Mouse (Mus musculus): ENCODE measurements around the gene Kcnq5.
"Not testable (repeated sequence)": the region's sequence is repeated elsewhere in the genome, so short reads cannot be mapped to it uniquely, and the experiment has no call there.

Kcnq5 gene

GRCm38 (mm10) chr1:21460941-21461689, 500.6 kb downstream of the Kcnq5 start:
- peak; percentile 84 to 87 for DNase-seq

GRCm38 (mm10) chr1:21458581-21458980, 503.2 kb downstream of the Kcnq5 start:
- DNase-seq = no peak

- DNase-seq = no peak
Observed at GRCm38 (mm10) chr1:21455971-21456370, 505.8 kb downstream of the Kcnq5 start.

DNA sequence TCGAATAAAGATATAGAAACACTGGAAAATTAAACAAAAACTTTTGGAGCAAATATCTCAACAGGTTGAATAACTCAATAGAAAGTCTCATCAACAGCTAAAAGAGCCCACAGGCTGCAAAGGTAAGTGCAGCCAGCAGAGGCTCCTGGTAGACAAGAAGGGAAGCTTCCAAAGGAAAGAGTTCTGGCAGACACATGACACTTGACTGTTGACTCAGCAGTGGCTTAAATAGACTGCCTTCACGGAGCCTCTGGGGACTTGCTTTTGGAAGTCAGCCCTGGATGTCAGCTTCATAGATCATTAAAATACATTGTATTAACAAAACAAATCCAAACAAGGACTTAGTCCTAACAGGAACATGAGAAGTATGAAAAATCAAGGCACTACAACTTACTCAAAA, 513.5 kb downstream of the Kcnq5 start:
- DNase-seq = peak; percentile 63 to 65

DNA sequence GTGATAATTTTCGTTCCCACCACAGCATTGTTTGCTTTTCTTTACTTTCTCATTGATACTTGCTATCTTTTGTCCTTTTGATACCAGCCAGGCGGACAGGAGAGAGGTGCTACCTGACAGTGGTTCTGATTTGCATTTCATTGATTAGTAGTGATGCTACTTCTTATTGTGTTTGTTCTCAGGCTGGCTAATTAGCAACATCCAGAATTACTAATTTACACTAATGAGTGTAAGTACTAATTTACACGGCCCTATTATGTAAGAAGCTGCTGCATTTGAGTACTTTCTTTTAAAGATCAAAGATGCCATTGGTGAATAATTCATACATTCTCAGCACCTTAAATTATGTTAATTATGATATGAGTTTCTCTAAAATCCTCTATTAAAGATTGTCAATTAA, 525.0 kb downstream of the Kcnq5 start:
- no peak for DNase-seq

DNA sequence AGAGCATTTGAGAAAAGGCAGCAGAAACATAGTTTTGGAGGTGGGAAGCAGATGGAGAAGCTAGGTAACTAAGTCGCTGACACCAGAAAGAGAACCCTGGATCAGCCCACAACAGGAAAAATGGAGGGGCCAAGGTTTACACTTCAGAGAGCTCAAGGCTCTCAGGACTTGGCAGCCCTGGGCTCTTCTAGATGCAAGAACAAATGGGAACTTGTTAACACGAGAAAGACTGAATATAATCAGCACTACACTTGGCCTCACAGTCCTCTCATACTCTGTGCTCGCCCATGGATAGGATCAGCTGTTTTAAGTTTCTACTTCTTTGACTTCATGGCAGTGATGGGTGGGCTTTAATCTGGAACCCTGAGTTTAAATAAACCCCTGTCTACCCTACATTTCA, 526.9 kb downstream of the Kcnq5 start:
- DNase-seq = no peak

DNA sequence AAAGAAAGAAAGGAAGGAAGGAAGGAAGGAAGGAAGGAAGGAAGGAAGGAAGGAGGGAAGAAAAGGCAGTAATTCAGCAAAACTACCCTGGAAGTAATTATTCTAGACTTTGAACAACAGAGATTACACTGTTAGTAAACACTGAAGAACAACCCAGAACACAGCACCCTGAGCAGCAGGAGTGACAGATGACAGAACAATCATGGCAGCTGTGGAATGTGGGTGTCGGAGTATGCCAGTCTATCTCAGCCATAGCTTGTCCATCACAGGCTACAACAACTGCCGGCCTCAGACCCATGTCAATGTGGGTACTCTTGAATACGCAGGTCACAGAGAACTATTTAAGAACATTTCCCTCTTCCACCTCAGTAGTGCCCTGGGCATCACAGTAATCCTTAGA, 530.1 kb downstream of the Kcnq5 start:
- no peak for DNase-seq

DNA sequence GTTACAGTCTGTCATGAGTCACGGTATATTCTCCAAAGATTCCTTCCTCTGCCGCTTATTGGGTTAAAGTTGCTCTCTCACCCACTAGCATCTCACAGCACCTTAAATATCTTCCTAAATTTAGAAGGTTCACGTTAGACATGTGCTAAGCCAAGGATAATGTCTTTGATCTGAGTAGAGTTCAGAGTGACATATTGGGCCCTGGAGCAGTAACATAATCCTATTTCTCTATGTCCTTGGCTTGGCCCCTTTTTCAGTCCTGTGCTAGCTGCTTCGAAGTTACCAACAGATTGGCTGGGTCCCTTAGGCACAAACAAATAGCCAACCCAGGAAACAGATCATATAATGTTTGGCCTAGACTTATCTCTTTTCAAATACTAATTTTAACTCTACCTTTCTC, 533.7 kb downstream of the Kcnq5 start:
- no peak for DNase-seq

GRCm38 (mm10) chr1:21425654-21426053, 536.1 kb downstream of the Kcnq5 start:
- DNase-seq = no peak

GRCm38 (mm10) chr1:21419370-21419769, 542.4 kb downstream of the Kcnq5 start:
- peak; percentile 22 to 27 for DNase-seq

DNA sequence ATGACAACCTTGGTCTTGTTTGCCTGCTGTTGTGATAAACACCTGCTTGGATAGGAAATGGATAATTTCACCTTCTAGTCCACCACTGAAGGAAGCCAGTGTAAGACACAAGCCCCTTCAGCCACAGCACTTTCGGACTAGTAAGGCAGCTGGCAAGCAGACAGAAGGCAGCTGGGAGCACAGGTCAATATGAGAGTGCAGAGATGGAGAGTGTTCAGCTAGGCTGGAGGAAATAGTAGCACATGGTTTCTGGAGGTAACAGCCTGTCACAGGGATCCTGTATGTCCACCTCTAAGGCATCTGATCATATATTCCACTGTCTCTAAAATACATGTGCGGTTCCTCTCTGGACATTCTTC, 549.6 kb downstream of the Kcnq5 start:
- DNase-seq = no peak

DNA sequence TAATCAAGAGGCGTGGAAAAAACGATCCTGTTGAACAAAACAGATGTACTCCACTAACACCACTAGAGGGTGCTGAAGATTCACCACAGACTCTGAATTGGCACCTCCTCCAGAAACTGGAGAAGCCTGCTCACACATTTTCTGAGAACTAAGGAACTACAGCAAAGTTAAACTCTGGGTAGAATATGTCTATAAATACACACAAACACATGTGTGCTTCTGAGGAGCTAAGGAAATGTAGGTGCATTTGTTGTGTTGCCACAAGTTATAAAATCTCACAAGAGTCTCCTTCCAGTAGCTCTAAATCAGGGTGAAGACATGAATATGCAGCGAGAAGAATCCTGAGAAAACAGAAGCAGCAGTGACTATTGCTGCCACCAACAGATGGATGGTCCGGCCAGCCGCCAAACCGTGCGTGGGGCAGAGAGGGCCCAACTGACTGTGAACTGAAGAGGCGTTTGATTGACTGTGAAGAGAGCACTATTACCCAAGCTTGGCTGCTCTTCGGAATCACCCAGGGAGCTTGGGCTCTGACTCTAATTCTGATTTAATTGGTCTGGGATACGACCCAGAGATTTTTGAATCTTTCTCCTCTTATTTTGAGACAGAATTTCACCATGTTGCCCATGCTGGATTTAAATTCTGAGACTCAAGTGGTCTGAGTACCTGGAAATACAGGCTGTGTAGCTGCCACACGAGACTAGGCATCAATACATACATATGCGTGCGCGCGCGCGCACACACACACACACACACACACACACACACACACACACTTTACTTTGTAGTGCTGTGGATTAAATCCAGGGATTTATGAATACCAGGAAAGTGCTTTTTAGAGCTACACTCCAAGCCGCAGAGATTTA, 550.2 kb downstream of the Kcnq5 start:
- DNase-seq = peak; percentile 39 to 56

- no peak for DNase-seq
Observed at GRCm38 (mm10) chr1:21407266-21407665, 554.5 kb downstream of the Kcnq5 start.

DNA sequence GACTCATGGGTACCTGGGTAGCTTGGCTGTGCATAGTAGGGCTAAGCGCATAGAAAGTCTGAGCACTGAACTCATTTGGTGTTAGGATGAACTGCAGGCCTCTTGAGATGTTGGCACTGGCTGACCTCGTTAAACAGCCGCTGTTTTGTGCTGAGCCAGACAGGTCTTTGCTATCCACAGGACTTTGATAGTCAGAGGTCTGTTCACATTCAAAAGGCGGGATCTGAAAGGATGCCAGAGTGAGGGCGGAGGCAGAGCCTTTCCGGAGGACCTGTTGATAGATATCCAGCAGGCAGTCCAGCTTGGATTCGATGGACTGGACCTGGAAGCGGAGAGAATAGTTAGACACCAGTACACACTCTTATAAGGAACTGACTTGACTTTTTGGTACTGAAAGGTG, 558.9 kb downstream of the Kcnq5 start:
- DNase-seq = no peak

GRCm38 (mm10) chr1:21391138-21391671, 570.5 kb downstream of the Kcnq5 start:
- DNase-seq = no peak

DNA sequence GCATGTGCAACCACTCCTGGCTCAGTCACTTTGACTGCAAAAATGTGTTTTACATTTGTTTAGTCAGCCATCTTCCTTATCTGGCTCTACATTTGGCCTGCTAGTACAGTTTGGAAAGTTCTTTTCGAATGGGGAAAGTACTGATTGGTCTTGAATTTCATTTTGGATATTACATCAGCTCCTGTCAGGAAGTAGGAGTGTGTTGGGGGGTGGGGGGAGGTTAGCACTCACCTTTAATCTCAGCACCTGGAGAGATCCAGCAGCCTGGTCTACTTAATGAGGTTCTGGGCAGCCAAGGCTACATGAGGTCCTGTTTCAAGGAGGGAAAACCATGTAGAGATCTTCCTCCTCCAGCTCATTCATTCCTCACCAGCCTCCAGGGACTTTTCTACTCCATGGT, 578.5 kb downstream of the Kcnq5 start, which contains the start of gene Khdc1b:
Khdc1b (plus strand) TSS at position 301 of the 400 bp plus-strand sequence.
- no peak for DNase-seq

DNA sequence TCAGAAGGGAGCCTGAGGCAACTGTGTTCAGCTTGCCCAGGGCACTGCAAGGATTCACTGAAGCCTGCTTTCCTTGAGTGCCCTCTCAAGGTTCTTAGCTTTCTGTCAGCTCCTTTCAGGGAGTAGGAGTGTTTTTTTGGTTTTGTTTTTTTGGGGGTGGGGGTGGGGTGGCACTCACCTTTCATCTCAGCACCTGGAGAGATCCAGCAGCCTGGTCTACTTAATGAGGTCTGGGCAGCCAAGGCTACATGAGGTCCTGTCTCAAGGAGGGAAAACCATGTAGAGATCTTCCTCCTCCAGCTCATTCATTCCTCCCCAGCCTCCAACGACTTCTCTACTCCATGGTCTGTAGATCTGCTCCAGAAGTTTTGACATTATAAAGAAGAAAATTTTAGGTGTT, 593.7 kb downstream of the Kcnq5 start, which contains the start of gene Khdc1c:
Khdc1c (plus strand) TSS at position 301 of the 400 bp plus-strand sequence.
- DNase-seq = not testable (repeated sequence)

GRCm38 (mm10) chr1:21349341-21349740, 612.4 kb downstream of the Kcnq5 start, which contains the start of gene Khdc1a:
TSS of gene Khdc1a (plus strand) at chr1:21349641.
- no peak for DNase-seq
